ENCODE assay signal across 14 mouse cellular contexts in the genomic region with DNA sequence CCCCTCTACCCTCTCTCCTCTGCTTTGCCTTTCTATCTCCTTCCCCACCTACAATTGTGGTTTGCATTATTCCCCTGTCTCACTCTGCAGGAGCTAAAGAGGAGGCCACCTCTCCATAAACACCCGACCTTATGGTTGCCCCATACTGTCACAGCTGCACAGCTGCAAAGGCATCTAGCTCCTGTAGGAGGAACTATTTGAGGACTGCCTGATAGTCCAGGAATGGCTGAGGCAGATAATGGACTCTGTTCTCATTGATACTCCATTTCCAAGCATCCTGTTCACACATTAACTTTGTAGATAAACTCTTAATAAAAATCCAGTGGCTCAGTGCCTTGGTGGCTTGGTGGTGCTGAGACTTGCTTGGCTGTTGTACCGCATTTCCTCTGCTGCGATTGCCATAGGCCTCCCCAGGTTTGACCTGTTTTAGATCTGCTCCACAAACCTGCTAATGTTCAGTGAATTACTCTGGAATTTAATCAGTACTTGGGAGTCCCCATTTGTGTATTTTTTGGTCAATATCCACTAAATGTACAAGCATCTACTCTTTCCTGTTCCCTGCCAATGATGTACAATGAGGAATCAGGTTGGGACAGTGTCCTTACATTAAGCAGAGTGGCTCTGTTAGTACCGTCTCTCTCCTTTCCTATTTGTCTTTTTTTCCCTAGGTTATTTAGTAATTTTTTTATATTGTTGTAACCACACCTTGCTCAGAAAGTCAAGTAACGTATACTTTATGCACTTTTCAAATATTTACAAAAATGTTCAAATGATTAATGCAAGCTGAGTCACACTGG.
DNase-seq lines count a peak whose midpoint lies in the region; ATAC-seq and TF ChIP-seq lines count a peak whose summit lies in the region.
"Had no signal": no experiment of that assay in that cellular context is flagged by ENCODE, and none has a peak within 500 bp of the region (broad histone marks: within the 10 kb centered on the region; RNA-seq: fewer than 3 reads in every experiment).

No protein-coding gene starts in this region.

- peak; percentile 34 for DNase-seq in heart, postnatal 0 days (ENCODE audit: low spot score)
- no peak for DNase-seq in heart, postnatal 14 days
- DNase-seq in c-Kit-positive CD71-positive TER-119-negative erythroid progenitor cells, embryonic 14.5 days (ENCODE audit: low read depth): peak; percentile 28
- peak; percentile 1 for DNase-seq in liver, embryonic 13.5 days
- DNase-seq in cerebellum, adult 2 months: no peak
- no peak for DNase-seq in left cerebral cortex, postnatal 4 days
- no peak for DNase-seq in kidney, postnatal 10 days
- DNase-seq: lung, postnatal 10 days; spleen, adult 18-20 months had no signal

- no peaks in the 10 kb centered on the region for H3K36me3 ChIP-seq in heart, postnatal 0 days (replicated peaks; ENCODE audit: control insufficient read depth, insufficient read depth, low read length)
- no peaks in the 10 kb centered on the region for H3K36me3 ChIP-seq in liver, embryonic 13.5 days
- H3K36me3 ChIP-seq: embryonic facial prominence, embryonic 15.5 days; midbrain, embryonic 13.5 days; neural tube, embryonic 12.5 days had no signal

- 27% methylated on average over 5 of the region's 5 CpGs for WGBS in heart, postnatal 0 days
- 52% methylated on average over 5 of the region's 5 CpGs for WGBS in liver, embryonic 13.5 days (ENCODE audit: insufficient replicate concordance)
- 75% methylated on average over 5 of the region's 5 CpGs for WGBS in cerebellum, adult 2 months

- H3K9me3 ChIP-seq in heart, postnatal 0 days (replicated peaks; ENCODE audit: control insufficient read depth, low read length): no peaks in the 10 kb centered on the region
- no peaks in the 10 kb centered on the region for H3K9me3 ChIP-seq in liver, embryonic 13.5 days (replicated peaks)
- H3K9me3 ChIP-seq: embryonic facial prominence, embryonic 15.5 days; midbrain, embryonic 13.5 days; neural tube, embryonic 12.5 days had no signal

- no peak for TF ChIP-seq CTCF in heart, postnatal 0 days (IDR thresholded peaks at IDR 0.05; ENCODE audit: low read depth)
- TF ChIP-seq CTCF in cerebellum, adult 2 months (IDR thresholded peaks at IDR 0.05; ENCODE audit: borderline replicate concordance, insufficient read depth, low read depth, low read length): no peak

- H3K27me3 ChIP-seq in heart, postnatal 0 days (ENCODE audit: control insufficient read depth, insufficient read depth, low read length): no peaks in the 10 kb centered on the region
- no peaks in the 10 kb centered on the region for H3K27me3 ChIP-seq in liver, embryonic 13.5 days
- no peaks in the 10 kb centered on the region for H3K27me3 ChIP-seq in cerebellum, adult 2 months (ENCODE audit: control insufficient read depth, insufficient read depth, low read length)
- H3K27me3 ChIP-seq: embryonic facial prominence, embryonic 15.5 days; midbrain, embryonic 13.5 days; neural tube, embryonic 12.5 days had no signal

- TF ChIP-seq EP300 in heart, postnatal 0 days (IDR thresholded peaks at IDR 0.05; ENCODE audit: low read depth): no peak

- H3K27ac ChIP-seq in heart, postnatal 0 days (ENCODE audit: low read depth): no peak overlapping the region
- H3K27ac ChIP-seq in liver, embryonic 13.5 days: no peak overlapping the region
- H3K27ac ChIP-seq in cerebellum, adult 2 months (ENCODE audit: insufficient read depth, low read length): no peak overlapping the region
- H3K27ac ChIP-seq: embryonic facial prominence, embryonic 15.5 days; hindbrain, embryonic 14.5 days; kidney, postnatal 0 days; midbrain, embryonic 13.5 days; neural tube, embryonic 12.5 days had no signal

- no peak for TF ChIP-seq POLR2A in cerebellum, adult 2 months (IDR thresholded peaks at IDR 0.05; ENCODE audit: borderline replicate concordance, insufficient read depth, low read length)

- H3K4me1 ChIP-seq in heart, postnatal 0 days (ENCODE audit: control insufficient read depth, insufficient read depth): peaks cover 3% of the 10 kb centered on the region; the same call in 1 of the 2 replicates
- no peaks in the 10 kb centered on the region for H3K4me1 ChIP-seq in liver, embryonic 13.5 days (replicated peaks)
- H3K4me1 ChIP-seq in cerebellum, adult 2 months (ENCODE audit: control insufficient read depth, insufficient read depth, low read length): no peaks in the 10 kb centered on the region
- H3K4me1 ChIP-seq: embryonic facial prominence, embryonic 15.5 days; midbrain, embryonic 13.5 days; neural tube, embryonic 12.5 days had no signal

- H3K9ac ChIP-seq in heart, postnatal 0 days (replicated peaks; ENCODE audit: low read depth, low read length): no peak overlapping the region
- H3K9ac ChIP-seq in liver, embryonic 13.5 days: no peak overlapping the region
- H3K9ac ChIP-seq: embryonic facial prominence, embryonic 15.5 days; hindbrain, embryonic 14.5 days; midbrain, embryonic 13.5 days; neural tube, embryonic 12.5 days had no signal

- intact Hi-C loops in heart, postnatal 14 days (cut with DNase I): no loop called here
- intact Hi-C loops in left cerebral cortex, postnatal 4 days (cut with DNase I): no loop called here

- H3K4me3 ChIP-seq in heart, postnatal 0 days (ENCODE audit: low read depth, low read length): no peak overlapping the region
- no peak overlapping the region for H3K4me3 ChIP-seq in liver, embryonic 13.5 days (replicated peaks)
- H3K4me3 ChIP-seq in cerebellum, adult 2 months (replicated peaks; ENCODE audit: insufficient read depth, low read depth, low read length): no peak overlapping the region
- H3K4me3 ChIP-seq: embryonic facial prominence, embryonic 15.5 days; midbrain, embryonic 13.5 days; neural tube, embryonic 12.5 days had no signal

- H3K4me2 ChIP-seq in heart, postnatal 0 days (ENCODE audit: low read depth, low read length): no peak overlapping the region
- H3K4me2 ChIP-seq in liver, embryonic 13.5 days: no peak overlapping the region
- H3K4me2 ChIP-seq: embryonic facial prominence, embryonic 15.5 days; hindbrain, embryonic 14.5 days; midbrain, embryonic 13.5 days; neural tube, embryonic 12.5 days had no signal

- ATAC-seq in heart, postnatal 0 days (ENCODE audit: insufficient read depth, low read depth): peak; percentile 73
- ATAC-seq in liver, embryonic 13.5 days (ENCODE audit: low read depth): peak; percentile 93
- ATAC-seq: midbrain, embryonic 13.5 days had no signal

Comparison
In these comparisons a context has a peak if more than half of its experiments do, and no peak if none do; other contexts are left out.
1. DNase-seq: peak in heart, postnatal 0 days (single experiment), c-Kit-positive CD71-positive TER-119-negative erythroid progenitor cells, embryonic 14.5 days (single experiment) and liver, embryonic 13.5 days (single experiment); none in heart, postnatal 14 days (0 of 2), cerebellum, adult 2 months (0 of 2), left cerebral cortex, postnatal 4 days (single experiment) and kidney, postnatal 10 days (single experiment).